Mouse (Mus musculus): ENCODE measurements at regions not wholly inside any gene's neighbourhood (a gene's known extent, or its start where the extent isn't known, plus 50 kb on each side); places are given as distances from the start of the nearest gene placed in this dataset.

GRCm38 (mm10) chr6:100127221-100128143, 159.8 kb downstream of the Rybp start:
- Histone ChIP-seq H3K9ac (ENCODE audit: control insufficient read depth, low read depth, low read length, poor library complexity, severe bottlenecking) (no peak overlapping the region), H3K27ac (ENCODE audit: control insufficient read depth, low read depth, low read length) (no peak overlapping the region), H3K4me1 (ENCODE audit: control insufficient read depth in 1 of 2, insufficient read depth in 2 of 2, low read length in 2 of 2) (no peaks in the 10 kb centered on the region), H3K36me3 (ENCODE audit: control insufficient read depth in 1 of 2, insufficient read depth in 2 of 2, low read length in 2 of 2) (no peaks in the 10 kb centered on the region), H3K4me3 (ENCODE audit: control insufficient read depth in 1 of 2, insufficient read depth in 1 of 2, low read depth in 2 of 2, low read length in 2 of 2) (no peak overlapping the region), H3K79me2 (ENCODE audit: control insufficient read depth, insufficient read depth, low read length, poor library complexity) (no peaks in the 10 kb centered on the region), H3K9me3 (replicated peaks; ENCODE audit: insufficient read depth, low read length) (no peaks in the 10 kb centered on the region), H3K27me3 (ENCODE audit: control insufficient read depth in 1 of 2, insufficient read depth in 2 of 2, low read length in 2 of 2) (no peaks in the 10 kb centered on the region)
- DNase-seq (ENCODE audit: low read depth, low spot score) = no peak
- no peak for TF ChIP-seq BHLHE40 (IDR thresholded peaks at IDR 0.05; ENCODE audit: borderline replicate concordance, low read depth, low read length)
- no peak for TF ChIP-seq UBTF (IDR thresholded peaks at IDR 0.05; ENCODE audit: borderline replicate concordance, insufficient read depth, low read depth, low read length)
- no peak for TF ChIP-seq ELF1 (IDR thresholded peaks at IDR 0.05; ENCODE audit: low read depth, low read length)
- TF ChIP-seq CHD2 (IDR thresholded peaks at IDR 0.05; ENCODE audit: low read length) = no peak
- TF ChIP-seq MAFK (IDR thresholded peaks at IDR 0.05; ENCODE audit: borderline replicate concordance, low read depth, low read length) = no peak
- TF ChIP-seq EP300 (IDR thresholded peaks at IDR 0.05; ENCODE audit: low read depth in 1 of 2, low read length in 2 of 2) = no peak
- TF ChIP-seq NELFE (IDR thresholded peaks at IDR 0.05; ENCODE audit: low read depth, low read length) = no peak
- no peak for TF ChIP-seq TBP (IDR thresholded peaks at IDR 0.05; ENCODE audit: low read depth, low read length)
- TF ChIP-seq SMC3 (IDR thresholded peaks at IDR 0.05; ENCODE audit: low read depth, low read length) = no peak
- no peak for TF ChIP-seq POLR2AphosphoS5 (IDR thresholded peaks at IDR 0.05; ENCODE audit: borderline replicate concordance, low read depth, low read length)
- TF ChIP-seq POLR2AphosphoS2 (IDR thresholded peaks at IDR 0.05; ENCODE audit: low read length) = no peak
- no peak for TF ChIP-seq CTCF (IDR thresholded peaks at IDR 0.05 in 2 of 3, conservative IDR thresholded peaks at IDR 0.05 in 1 of 3; ENCODE audit: control insufficient read depth in 1 of 3, insufficient read depth in 1 of 3, low read depth in 2 of 3, low read length in 3 of 3, poor library complexity in 1 of 3, severe bottlenecking in 1 of 3)
- TF ChIP-seq MAZ (IDR thresholded peaks at IDR 0.05; ENCODE audit: low read depth, low read length) = no peak
- TF ChIP-seq ETS1 (IDR thresholded peaks at IDR 0.05; ENCODE audit: low read depth, low read length) = no peak
- TF ChIP-seq E2F4 (IDR thresholded peaks at IDR 0.05; ENCODE audit: borderline replicate concordance, low read depth, low read length) = no peak
- no peak for TF ChIP-seq GABPA (IDR thresholded peaks at IDR 0.05; ENCODE audit: low read depth, low read length)
- no peak for TF ChIP-seq KAT2A (conservative IDR thresholded peaks at IDR 0.05; ENCODE audit: low read depth, low read length)
- no peak for TF ChIP-seq TAL1 (IDR thresholded peaks at IDR 0.05; ENCODE audit: low read length)
- TF ChIP-seq HCFC1 (IDR thresholded peaks at IDR 0.05; ENCODE audit: low read depth, low read length) = no peak
- TF ChIP-seq JUND (IDR thresholded peaks at IDR 0.05; ENCODE audit: low read depth, low read length) = no peak

GRCm38 (mm10) chr6:100126736-100127135, 160.5 kb downstream of the Rybp start:
- no peak for DNase-seq (ENCODE audit: low read depth, low spot score)
- Histone ChIP-seq H3K4me3 (ENCODE audit: control insufficient read depth in 1 of 2, insufficient read depth in 1 of 2, low read depth in 2 of 2, low read length in 2 of 2) (no peak overlapping the region), H3K9ac (ENCODE audit: control insufficient read depth, low read depth, low read length, poor library complexity, severe bottlenecking) (no peak overlapping the region), H3K27me3 (ENCODE audit: control insufficient read depth in 1 of 2, insufficient read depth in 2 of 2, low read length in 2 of 2) (no peaks in the 10 kb centered on the region), H3K9me3 (replicated peaks; ENCODE audit: insufficient read depth, low read length) (no peaks in the 10 kb centered on the region), H3K4me1 (ENCODE audit: control insufficient read depth in 1 of 2, insufficient read depth in 2 of 2, low read length in 2 of 2) (no peaks in the 10 kb centered on the region), H3K79me2 (ENCODE audit: control insufficient read depth, insufficient read depth, low read length, poor library complexity) (no peaks in the 10 kb centered on the region), H3K36me3 (ENCODE audit: control insufficient read depth in 1 of 2, insufficient read depth in 2 of 2, low read length in 2 of 2) (no peaks in the 10 kb centered on the region), H3K27ac (ENCODE audit: control insufficient read depth, low read depth, low read length) (no peak overlapping the region)
- TF ChIP-seq MXI1 (IDR thresholded peaks at IDR 0.05; ENCODE audit: low read depth, low read length) (no peak), MYC (IDR thresholded peaks at IDR 0.05; ENCODE audit: low read depth, low read length) (no peak), JUND (IDR thresholded peaks at IDR 0.05; ENCODE audit: low read depth, low read length) (no peak), ZKSCAN1 (IDR thresholded peaks at IDR 0.05; ENCODE audit: low read depth, low read length) (no peak), USF2 (IDR thresholded peaks at IDR 0.05; ENCODE audit: borderline replicate concordance in 1 of 2, insufficient read depth in 1 of 2, low read depth in 1 of 2, low read length in 2 of 2) (no peak), NELFE (IDR thresholded peaks at IDR 0.05; ENCODE audit: low read depth, low read length) (no peak), MAZ (IDR thresholded peaks at IDR 0.05; ENCODE audit: low read depth, low read length) (no peak), ELF1 (IDR thresholded peaks at IDR 0.05; ENCODE audit: low read depth, low read length) (no peak), E2F4 (IDR thresholded peaks at IDR 0.05; ENCODE audit: borderline replicate concordance, low read depth, low read length) (no peak), ZC3H11A (IDR thresholded peaks at IDR 0.05; ENCODE audit: low read depth, low read length) (no peak), CHD1 (IDR thresholded peaks at IDR 0.05; ENCODE audit: low read depth, low read length) (no peak)

All from MEL (cell line).